Mouse (Mus musculus) liver, postnatal 0 days (tissue): Measurements from ENCODE around the gene Appl2. TPM values are rescaled to one million over a fixed set of nuclear protein-coding genes. Genes with fewer than 3 reads are reported as not detected.

ENCODE experiments used
- ATAC-seq: fragments of 200-750 bp; cut with Nextera tagmentation; 2 replicates; pipeline ENCODE4 v1.8.0; 2017; ENCODE audit warnings: mild to moderate bottlenecking, moderate library complexity
- DNase-seq: peaks from one replicate; pipeline ENCODE4 v3.0.0-alpha.2; 2016
- H3K27ac ChIP-seq: fragments of 300-500 bp; sonication (generic); 2 replicates; pipeline ENCODE4 v1.5.1; 2014; ENCODE audit warnings: antibody characterized with exemption, moderate library complexity, mild to moderate bottlenecking, low read depth
- H3K27me3 ChIP-seq: fragments of 300-500 bp; sonication (generic); 2 replicates; pipeline ENCODE4 v1.6.1; 2014; ENCODE audit warnings: low read length, control low read depth, mixed read lengths; ENCODE audit not compliant: insufficient read depth
- H3K36me3 ChIP-seq: fragments of 300-500 bp; sonication (generic); replicated peaks from 2 replicates; pipeline ENCODE4 v1.6.1; 2014; ENCODE audit warnings: mild to moderate bottlenecking, control low read depth, low read length, moderate library complexity, mixed read lengths; ENCODE audit not compliant: insufficient read depth
- H3K4me1 ChIP-seq: fragments of 300-500 bp; sonication (generic); 2 replicates; pipeline ENCODE4 v1.6.1; 2014; ENCODE audit warnings: antibody characterized with exemption, mild to moderate bottlenecking, control low read depth; ENCODE audit not compliant: insufficient read depth
- H3K4me2 ChIP-seq: fragments of 300-500 bp; sonication (generic); 2 replicates; pipeline ENCODE4 v1.6.1; 2014; ENCODE audit warnings: low read depth, mild to moderate bottlenecking, low read length, moderate library complexity, mixed read lengths
- H3K4me3 ChIP-seq: fragments of 300-500 bp; sonication (generic); 2 replicates; pipeline ENCODE4 v1.5.1; 2014; ENCODE audit warnings: low read depth, low read length
- H3K9ac ChIP-seq: fragments of 300-500 bp; sonication (generic); replicated peaks from 2 replicates; pipeline ENCODE4 v1.6.1; 2014; ENCODE audit warnings: mild to moderate bottlenecking, moderate library complexity
- H3K9me3 ChIP-seq: fragments of 300-500 bp; sonication (generic); 2 replicates; pipeline ENCODE4 v1.6.1; 2016; ENCODE audit warnings: mild to moderate bottlenecking, control low read depth, low read length, mixed read lengths
- CTCF ChIP-seq: sonication (generic); IDR thresholded peaks from 2 replicates; pipeline ENCODE4 v1.5.1; 2016; ENCODE audit warnings: antibody characterized with exemption, low read depth
- EP300 ChIP-seq: IDR thresholded peaks from 2 replicates; pipeline ENCODE4 v1.6.1; 2016; ENCODE audit warnings: antibody characterized with exemption, low read depth, mild to moderate bottlenecking
- WGBS: fragments of 180-500 bp; shearing (Covaris S2); extraction: QIAGEN DNeasy Blood & Tissue Kit; methylation state at CpG from one replicate; pipeline ENCODE4 v1.1.7; 2014; ENCODE audit not compliant: insufficient replicate concordance; 5-methylcytosine and 5-hydroxymethylcytosine counted together
- polyA plus RNA-seq: library from polyadenylated mRNA; unstranded; fragments of >200 nt; fragmentation: Nextera tagmentation; extraction: Ambion mirVana; gene quantifications from 2 replicates; pipeline ENCODE4 v1.2.1, GENCODE M21; 2015

Appl2 gene
- polyA plus RNA-seq, 1 experiment from 2014 or later = 9.2 TPM

DNA sequence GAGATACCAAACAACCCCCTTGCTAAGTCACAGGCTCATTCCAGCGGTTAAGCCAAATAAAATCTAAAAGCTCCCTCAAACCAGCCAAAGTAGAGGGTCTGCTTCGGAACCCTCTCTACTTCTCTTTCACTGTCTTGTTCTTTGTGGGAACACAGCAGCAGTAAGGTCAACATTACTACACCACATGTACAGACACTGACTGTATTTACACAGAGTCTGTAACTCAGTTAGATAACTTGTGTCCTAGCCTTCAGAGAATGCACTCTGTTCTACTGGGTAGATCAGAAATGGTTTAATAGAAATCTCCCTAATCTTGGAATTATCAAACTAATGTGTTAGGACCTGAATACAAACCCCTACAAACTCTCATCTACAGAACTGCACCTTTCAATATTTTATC is 12.3 kb downstream of the Appl2 start:
- Histone ChIP-seq H3K36me3 (peaks cover 8% of the 10 kb centered on the region; the same call in 1 of the 2 replicates), H3K9me3 (no peaks in the 10 kb centered on the region), H3K4me3 (0 out of 2 replicates have a peak overlapping the region, but pooled peaks have one; percentile 13), H3K27ac (peak overlapping the region; percentile 74), H3K9ac (no peak overlapping the region), H3K4me1 (peaks cover 13% of the 10 kb centered on the region), H3K27me3 (no peaks in the 10 kb centered on the region), H3K4me2 (peak overlapping the region; percentile 59)
- ATAC-seq (peak; percentile 76), DNase-seq (no peak)
- WGBS = 59% methylated on average over 2 of the region's 2 CpGs
- TF ChIP-seq CTCF (no peak), EP300 (no peak)

- Histone ChIP-seq H3K27ac (no peak overlapping the region), H3K4me1 (peaks cover 11% of the 10 kb centered on the region), H3K9ac (no peak overlapping the region), H3K4me3 (no peak overlapping the region), H3K4me2 (no peak overlapping the region), H3K27me3 (no peaks in the 10 kb centered on the region), H3K36me3 (peaks cover 2% of the 10 kb centered on the region; the same call in 1 of the 2 replicates), H3K9me3 (no peaks in the 10 kb centered on the region)
- DNase-seq = peak; percentile 49
- ATAC-seq = no peak
- WGBS = 8% methylated on average over 5 of the region's 5 CpGs
- no peak for TF ChIP-seq EP300
- TF ChIP-seq CTCF = no peak
Observed at GRCm38 (mm10) chr10:83634461-83634860, 14.1 kb downstream of the Appl2 start.

DNA sequence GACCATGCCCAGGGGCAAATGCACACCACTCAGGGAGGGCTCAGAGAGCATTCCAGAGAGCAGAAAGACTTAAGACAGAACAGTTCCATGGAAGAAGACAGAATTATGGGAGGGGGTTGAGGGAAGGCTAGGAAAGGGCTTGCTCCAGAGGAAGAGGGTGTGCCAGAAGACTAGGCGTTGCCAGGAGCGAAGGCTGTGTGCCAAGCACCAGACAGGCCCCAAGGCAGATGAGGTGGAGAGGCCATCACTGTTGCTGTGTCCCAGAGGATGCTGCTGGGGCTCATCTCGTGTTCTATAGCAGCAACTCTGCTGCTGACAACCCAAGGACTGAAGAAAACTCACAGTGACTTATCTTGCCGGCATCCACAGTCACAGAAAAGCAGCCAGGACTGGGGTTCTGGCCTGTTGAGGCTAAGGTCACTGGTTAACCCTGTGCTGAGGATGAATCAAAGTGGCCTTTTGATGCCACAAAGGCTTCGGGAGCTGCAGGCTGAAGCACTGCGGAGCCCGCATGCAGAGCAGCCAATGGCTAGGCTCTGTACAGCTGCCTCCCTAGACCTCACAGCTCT is 15.6 kb downstream of the Appl2 start:
- DNase-seq (no peak), ATAC-seq (no peak)
- no peak overlapping the region for H3K9ac ChIP-seq
- H3K27ac ChIP-seq = no peak overlapping the region
- H3K27me3 ChIP-seq = no peaks in the 10 kb centered on the region
- H3K4me1 ChIP-seq = peaks cover 8% of the 10 kb centered on the region
- 75% methylated on average over 7 of the region's 7 CpGs for WGBS
- no peaks in the 10 kb centered on the region for H3K9me3 ChIP-seq
- no peak overlapping the region for H3K4me2 ChIP-seq
- TF ChIP-seq EP300 (no peak), CTCF (no peak)
- H3K4me3 ChIP-seq = no peak overlapping the region
- H3K36me3 ChIP-seq = peaks cover 2% of the 10 kb centered on the region; the same call in 1 of the 2 replicates

DNA sequence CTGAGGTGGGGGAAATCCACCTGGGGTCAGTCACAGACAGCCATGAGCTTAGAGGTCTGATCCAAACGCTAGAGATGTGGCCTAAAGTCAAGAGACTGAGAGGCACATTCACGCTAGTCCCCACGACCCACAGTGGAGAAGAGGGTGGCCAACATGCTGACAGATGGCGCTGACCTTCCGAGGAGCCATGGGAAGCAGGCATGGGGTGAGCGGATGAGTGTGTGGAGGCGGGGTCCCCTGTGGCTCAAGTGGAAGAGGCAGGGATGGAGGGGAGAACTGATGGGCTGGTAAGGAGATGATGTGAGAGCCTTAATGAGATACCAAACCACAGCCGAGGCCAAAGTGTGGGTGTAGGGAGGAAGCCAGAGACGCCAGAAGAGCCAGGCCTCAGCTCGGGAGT is 16.8 kb downstream of the Appl2 start:
- peaks cover 6% of the 10 kb centered on the region for H3K4me1 ChIP-seq
- no peak overlapping the region for H3K9ac ChIP-seq
- no peak for ATAC-seq
- H3K9me3 ChIP-seq = no peaks in the 10 kb centered on the region
- DNase-seq = no peak
- H3K4me2 ChIP-seq = no peak overlapping the region
- WGBS = 79% methylated on average over 10 of the region's 10 CpGs
- H3K4me3 ChIP-seq = no peak overlapping the region
- no peak overlapping the region for H3K27ac ChIP-seq
- peaks cover 9% of the 10 kb centered on the region; the same call in 1 of the 2 replicates for H3K36me3 ChIP-seq
- no peaks in the 10 kb centered on the region for H3K27me3 ChIP-seq
- TF ChIP-seq EP300 (no peak), CTCF (no peak)

DNA sequence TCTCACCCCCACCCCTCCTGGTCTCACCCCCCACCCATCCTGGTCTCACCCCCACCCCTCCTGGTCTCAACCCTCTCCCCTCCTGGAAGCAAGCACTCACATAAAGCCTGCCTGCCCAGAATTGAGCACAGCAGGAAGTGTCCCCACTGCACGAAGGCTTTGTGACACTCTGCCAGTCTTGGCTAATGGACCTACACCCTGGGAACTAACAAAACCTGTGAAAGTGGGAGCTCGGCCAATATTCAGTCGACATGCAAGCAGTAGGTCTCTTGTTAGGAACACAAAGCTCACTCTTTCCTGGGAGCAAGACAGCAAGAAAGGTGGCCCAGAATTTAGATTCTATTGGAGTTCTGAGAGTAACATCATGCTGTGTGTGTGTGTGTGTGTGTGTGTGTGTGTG is 17.6 kb downstream of the Appl2 start:
- Histone ChIP-seq H3K27me3 (no peaks in the 10 kb centered on the region), H3K36me3 (peaks cover 11% of the 10 kb centered on the region; the same call in 1 of the 2 replicates), H3K9me3 (no peaks in the 10 kb centered on the region), H3K27ac (no peak overlapping the region), H3K4me3 (no peak overlapping the region), H3K4me2 (no peak overlapping the region), H3K4me1 (peaks cover 6% of the 10 kb centered on the region), H3K9ac (no peak overlapping the region)
- ATAC-seq (no peak), DNase-seq (no peak)
- TF ChIP-seq CTCF (no peak), EP300 (no peak)
- WGBS = 64% methylated on average over 3 of the region's 3 CpGs

GRCm38 (mm10) chr10:83629878-83630277 is 18.7 kb downstream of the Appl2 start:
- TF ChIP-seq EP300 (no peak), CTCF (no peak)
- 82% methylated on average over 5 of the region's 5 CpGs for WGBS
- H3K9ac ChIP-seq = no peak overlapping the region
- H3K36me3 ChIP-seq = peaks cover 12% of the 10 kb centered on the region
- no peak overlapping the region for H3K27ac ChIP-seq
- DNase-seq (no peak), ATAC-seq (no peak)
- H3K9me3 ChIP-seq = no peaks in the 10 kb centered on the region
- H3K4me2 ChIP-seq = no peak overlapping the region
- H3K27me3 ChIP-seq = no peaks in the 10 kb centered on the region
- no peak overlapping the region for H3K4me3 ChIP-seq
- peaks cover 3% of the 10 kb centered on the region for H3K4me1 ChIP-seq
